Mouse (Mus musculus) CD8-positive naive resting alpha-beta T cell, adult 57 days (primary cell): ENCODE results near the gene Tmc1. TPM values are rescaled to one million over a fixed set of nuclear protein-coding genes. Genes with fewer than 3 reads are reported as not detected.

Experiments used
- total RNA-seq: library from RNA; stranded (reverse); gene quantifications from one replicate; pipeline ENCODE4 v1.2.4, GENCODE M21; 2023

Tmc1 gene
- not detected for total RNA-seq

GRCm38 (mm10) chr19:20953874-20954273 is at the start of gene Tmc1:
Gene Tmc1, minus strand, starts transcription at chr19:20954202.

Other genes starting within 250 kb of the Tmc1 start
- not detected for gene Aldh1a7, start 226.6 kb downstream of the Tmc1 start, total RNA-seq